8 mouse cellular contexts compared by ENCODE assay signal in the genomic region with DNA sequence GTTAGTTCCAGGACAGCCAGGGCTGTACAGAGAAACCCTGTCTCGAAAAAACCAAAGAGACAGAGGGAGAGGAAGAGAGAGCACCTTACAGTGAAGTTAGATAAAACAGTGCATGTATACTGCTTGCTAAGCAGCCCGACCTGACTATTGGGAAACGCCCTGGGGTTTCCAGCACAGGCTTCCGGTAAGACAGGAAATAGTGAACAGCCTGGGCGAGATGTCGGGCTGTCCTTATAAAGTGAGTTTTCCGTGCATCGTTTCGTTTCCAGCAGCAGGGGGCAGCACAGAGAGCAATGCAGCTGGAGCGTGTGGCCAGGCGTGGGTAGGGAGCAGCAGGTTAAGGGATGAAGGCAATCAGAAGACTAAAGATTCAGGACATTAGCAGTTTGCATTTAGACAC. TPM values are rescaled to one million over a fixed set of nuclear protein-coding genes. Genes with fewer than 3 reads are reported as not detected.
DNase-seq lines count a peak whose midpoint lies in the region; ATAC-seq and TF ChIP-seq lines count a peak whose summit lies in the region.

No protein-coding gene starts in this region.

- TF ChIP-seq CTCF in lung, adult 2 months (IDR thresholded peaks at IDR 0.05; ENCODE audit: insufficient read depth, low read length), result peak; percentile 88

- H3K4me1 ChIP-seq in forebrain, embryonic 15.5 days, result no peaks in the 10 kb centered on the region
- H3K4me1 ChIP-seq in lung, adult 2 months (ENCODE audit: control insufficient read depth, insufficient read depth, low read length), result no peaks in the 10 kb centered on the region
- no peaks in the 10 kb centered on the region for H3K4me1 ChIP-seq in neural tube, embryonic 14.5 days (ENCODE audit: control insufficient read depth, insufficient read depth, low read length)

- no peaks in the 10 kb centered on the region for H3K27me3 ChIP-seq in forebrain, embryonic 15.5 days
- no peaks in the 10 kb centered on the region for H3K27me3 ChIP-seq in neural tube, embryonic 14.5 days (ENCODE audit: control insufficient read depth, insufficient read depth, low read length)

- peak; percentile 95 for DNase-seq in ES-CJ7 (ENCODE audit: low read depth, low spot score)
- DNase-seq in heart, postnatal 36 days, result peak; percentile 75 to 78
- peak; percentile 75 for DNase-seq in layer of hippocampus, adult 11-12 months (ENCODE audit: low spot score)
- DNase-seq in lung, adult 2 months, result peak; percentile 55
- peak; percentile 36 for DNase-seq in testis, postnatal 14 days (ENCODE audit: low spot score)

- H3K36me3 ChIP-seq in forebrain, embryonic 15.5 days, result no peaks in the 10 kb centered on the region
- no peaks in the 10 kb centered on the region for H3K36me3 ChIP-seq in neural tube, embryonic 14.5 days (ENCODE audit: control insufficient read depth, insufficient read depth, low read length)

- H3K4me2 ChIP-seq in forebrain, embryonic 15.5 days (replicated peaks), result no peak overlapping the region
- H3K4me2 ChIP-seq in neural tube, embryonic 14.5 days (ENCODE audit: low read depth, low read length), result no peak overlapping the region

- no peak for TF ChIP-seq POLR2A in lung, adult 2 months (IDR thresholded peaks at IDR 0.05; ENCODE audit: borderline replicate concordance, extremely low read depth, low read depth, low read length)

- H3K9ac ChIP-seq in forebrain, embryonic 15.5 days (replicated peaks), result no peak overlapping the region
- no peak overlapping the region for H3K9ac ChIP-seq in neural tube, embryonic 14.5 days (replicated peaks; ENCODE audit: low read depth, low read length)

- H3K27ac ChIP-seq in forebrain, embryonic 15.5 days (replicated peaks), result no peak overlapping the region
- no peak overlapping the region for H3K27ac ChIP-seq in neural tube, embryonic 14.5 days (ENCODE audit: low read depth, low read length)

- intact Hi-C loops in heart, postnatal 36 days (cut with DNase I), result loop anchor here (1.0 to 5.0 kb wide), 2 partner anchors 45 to 261 kb away; a partner anchor contains a TSS

- peak; percentile 70; the same call in 1 of the 2 replicates for ATAC-seq in cerebellum, adult (ENCODE audit: insufficient number of reproducible peaks, low FRiP score, low TSS enrichment)
- ATAC-seq in forebrain, embryonic 15.5 days (replicated peaks), result 0 out of 2 replicates have a peak, but pooled peaks have one; percentile 16
- ATAC-seq in neural tube, embryonic 14.5 days (ENCODE audit: low read depth), result peak; percentile 77

- 21% methylated on average over 11 of the region's 11 CpGs for WGBS in forebrain, embryonic 15.5 days
- 7% methylated on average over 11 of the region's 11 CpGs for WGBS in lung, adult 2 months
- WGBS in neural tube, embryonic 14.5 days, result 18% methylated on average over 11 of the region's 11 CpGs

- H3K4me3 ChIP-seq in forebrain, embryonic 15.5 days, result no peak overlapping the region
- no peak overlapping the region for H3K4me3 ChIP-seq in lung, adult 2 months (replicated peaks; ENCODE audit: extremely low read depth, low read depth, low read length)
- H3K4me3 ChIP-seq in neural tube, embryonic 14.5 days (ENCODE audit: low read depth, low read length), result no peak overlapping the region

- H3K9me3 ChIP-seq in forebrain, embryonic 15.5 days, result no peaks in the 10 kb centered on the region
- H3K9me3 ChIP-seq in neural tube, embryonic 14.5 days (ENCODE audit: control insufficient read depth, low read length), result no peaks in the 10 kb centered on the region

RNA-seq across cellular contexts. Expression of a gene that starts 23.0 kb away (rescaled TPM):
- polyA plus RNA-seq in forebrain, embryonic 15.5 days (2015; fragmentation: Nextera tagmentation; extraction: Ambion mirVana), result 38.7 and 38.8 TPM in 2 replicates
- total RNA-seq in heart, postnatal 36 days (2021), result 10 to 100 TPM; 35.0 to 39.5 TPM
- 50.3 and 58.5 TPM in 2 replicates for polyA plus RNA-seq in lung, adult 2 months (2012; rRNA removed)
- 31.4 and 32.8 TPM in 2 replicates for polyA plus RNA-seq in neural tube, embryonic 14.5 days (2014; fragmentation: Nextera tagmentation; extraction: Ambion mirVana)

RNA-seq across cellular contexts. Expression of a gene that starts 49.4 kb away (rescaled TPM):
- polyA plus RNA-seq in forebrain, embryonic 15.5 days (2015; fragmentation: Nextera tagmentation; extraction: Ambion mirVana), result 3,682 and 3,685 TPM in 2 replicates
- 100 to 1,000 TPM; 331 to 351 TPM for total RNA-seq in heart, postnatal 36 days (2021)
- 407 and 532 TPM in 2 replicates for polyA plus RNA-seq in lung, adult 2 months (2012; rRNA removed)
- polyA plus RNA-seq in neural tube, embryonic 14.5 days (2014; fragmentation: Nextera tagmentation; extraction: Ambion mirVana), result 4,020 and 4,257 TPM in 2 replicates

Comparison
In these comparisons a context has a peak if more than half of its experiments do, and no peak if none do; other contexts are left out.
1. DNase-seq: peak in every context shown above with its lines; median percentile 95 in ES-CJ7; 76 in heart, postnatal 36 days; 75 in layer of hippocampus, adult 11-12 months; 55 in lung, adult 2 months; 36 in testis, postnatal 14 days.
2. ATAC-seq: peak in every context shown above with its lines; median percentile 77 in neural tube, embryonic 14.5 days; 70 in cerebellum, adult; 16 in forebrain, embryonic 15.5 days.